Mouse (Mus musculus): ENCODE results near the gene Chsy1. TPM values are rescaled to one million over a fixed set of nuclear protein-coding genes. Genes with fewer than 3 reads are reported as not detected.
"Not testable (repeated sequence)": the region's sequence is repeated elsewhere in the genome, so short reads cannot be mapped to it uniquely, and the experiment has no call there.

Chsy1 gene
- polyA plus RNA-seq, 1 experiment from 2014 or later: 21.1 TPM

DNA sequence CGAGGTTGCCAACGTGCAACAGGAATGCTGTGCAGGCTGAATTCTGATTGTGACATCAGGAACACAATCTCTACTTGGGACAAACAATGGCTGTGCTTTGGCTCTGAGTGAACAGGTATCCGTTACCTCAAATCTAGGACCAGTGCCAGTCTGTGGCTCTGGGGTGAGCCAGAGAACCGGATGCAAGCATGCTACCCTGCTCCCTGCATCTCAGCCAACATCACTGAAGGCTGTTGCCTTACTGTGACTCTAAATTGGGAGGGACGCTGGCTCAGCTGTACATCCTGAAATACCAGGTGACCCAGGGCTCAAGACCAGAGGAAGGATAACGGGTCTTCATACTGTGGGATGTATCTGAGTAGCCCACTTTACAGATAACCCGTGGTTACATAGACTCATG, 70.4 kb downstream of the Chsy1 start:
- H3K27me3 ChIP-seq (ENCODE audit: control insufficient read depth, insufficient read depth, low read length): no peaks in the 10 kb centered on the region
- DNase-seq (ENCODE audit: low spot score): no peak
- no peak overlapping the region for H3K27ac ChIP-seq (ENCODE audit: low read depth, low read length)
- no peak overlapping the region for H3K4me3 ChIP-seq (ENCODE audit: low read depth, low read length)
- H3K9ac ChIP-seq (ENCODE audit: low read length): no peak overlapping the region
- ATAC-seq (ENCODE audit: insufficient read depth, low FRiP score, low TSS enrichment): no peak
- no peaks in the 10 kb centered on the region for H3K36me3 ChIP-seq (ENCODE audit: control insufficient read depth, insufficient read depth, low read length)
- no peaks in the 10 kb centered on the region for H3K4me1 ChIP-seq (ENCODE audit: control insufficient read depth, insufficient read depth, low read length)
- no peaks in the 10 kb centered on the region for H3K9me3 ChIP-seq (ENCODE audit: control insufficient read depth, low read length)
- no peak overlapping the region for H3K4me2 ChIP-seq (ENCODE audit: low read depth)
- WGBS: 88% methylated on average over 7 of the region's 7 CpGs

DNA sequence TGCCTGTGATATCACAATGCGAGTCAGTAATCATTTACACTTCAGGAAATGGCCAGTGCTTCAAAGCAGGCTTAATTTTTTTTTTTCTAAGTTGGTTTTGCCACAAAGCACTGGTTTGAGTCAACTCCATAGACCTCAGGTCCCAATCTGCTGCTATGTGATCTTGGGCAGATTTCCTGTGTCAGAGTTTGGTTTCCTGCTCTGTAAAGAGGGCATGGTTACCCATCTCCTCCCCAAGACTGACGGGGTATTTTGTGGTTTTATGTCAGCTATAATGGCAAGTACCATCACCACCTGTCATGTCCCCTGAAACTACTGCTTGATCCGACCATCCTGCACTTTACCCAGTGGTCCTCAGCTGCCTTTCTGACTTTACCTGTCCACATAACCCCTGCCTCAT, 70.9 kb downstream of the Chsy1 start:
- DNase-seq (ENCODE audit: low spot score) (no peak), ATAC-seq (ENCODE audit: insufficient read depth, low FRiP score, low TSS enrichment) (no peak)
- H3K36me3 ChIP-seq (ENCODE audit: control insufficient read depth, insufficient read depth, low read length): no peaks in the 10 kb centered on the region
- no peak overlapping the region for H3K9ac ChIP-seq (ENCODE audit: low read length)
- no peak overlapping the region for H3K4me3 ChIP-seq (ENCODE audit: low read depth, low read length)
- no peaks in the 10 kb centered on the region for H3K27me3 ChIP-seq (ENCODE audit: control insufficient read depth, insufficient read depth, low read length)
- H3K9me3 ChIP-seq (ENCODE audit: control insufficient read depth, low read length): no peaks in the 10 kb centered on the region
- 87% methylated on average over 3 of the region's 3 CpGs for WGBS
- H3K4me1 ChIP-seq (ENCODE audit: control insufficient read depth, insufficient read depth, low read length): no peaks in the 10 kb centered on the region
- H3K27ac ChIP-seq (ENCODE audit: low read depth, low read length): no peak overlapping the region
- H3K4me2 ChIP-seq (ENCODE audit: low read depth): no peak overlapping the region

DNA sequence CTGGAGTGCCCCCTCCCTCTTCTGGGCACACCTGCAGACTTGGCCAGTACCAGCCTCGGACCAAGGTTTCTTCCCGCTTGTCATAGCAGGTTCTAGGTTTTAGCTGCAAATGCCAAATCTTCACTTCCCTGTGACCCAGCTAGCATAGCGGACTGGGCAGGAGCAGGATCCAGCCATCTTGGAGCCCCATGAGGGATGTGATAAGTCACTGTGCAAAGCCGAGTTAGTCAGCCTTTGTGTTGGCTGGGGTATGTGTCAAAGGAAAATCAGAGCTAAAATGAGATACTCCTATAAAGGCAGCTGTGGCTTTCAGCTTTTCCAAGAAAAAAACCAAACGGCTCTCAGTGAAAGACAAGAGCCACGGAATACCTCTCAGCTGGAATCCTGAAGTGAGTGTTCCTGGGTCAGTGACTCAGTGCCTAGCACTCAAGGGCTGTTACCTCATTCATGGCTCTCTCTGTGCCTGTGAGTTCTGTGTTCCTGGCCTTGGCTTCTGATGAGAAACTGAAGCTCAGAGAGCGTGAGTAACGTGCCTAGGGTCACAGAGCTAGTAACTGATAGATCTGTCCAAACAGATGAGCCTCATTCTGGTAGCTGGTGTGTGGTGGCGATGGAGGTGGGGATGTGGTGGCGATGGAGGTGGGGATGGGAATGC, 71.5 kb downstream of the Chsy1 start:
- 88% methylated on average over 10 of the region's 10 CpGs for WGBS
- no peaks in the 10 kb centered on the region for H3K27me3 ChIP-seq (ENCODE audit: control insufficient read depth, insufficient read depth, low read length)
- DNase-seq (ENCODE audit: low spot score) (no peak), ATAC-seq (ENCODE audit: insufficient read depth, low FRiP score, low TSS enrichment) (no peak)
- no peaks in the 10 kb centered on the region for H3K9me3 ChIP-seq (ENCODE audit: control insufficient read depth, low read length)
- no peak overlapping the region for H3K9ac ChIP-seq (ENCODE audit: low read length)
- H3K4me3 ChIP-seq (ENCODE audit: low read depth, low read length): no peak overlapping the region
- no peak overlapping the region for H3K4me2 ChIP-seq (ENCODE audit: low read depth)
- no peaks in the 10 kb centered on the region for H3K4me1 ChIP-seq (ENCODE audit: control insufficient read depth, insufficient read depth, low read length)
- H3K36me3 ChIP-seq (ENCODE audit: control insufficient read depth, insufficient read depth, low read length): no peaks in the 10 kb centered on the region
- no peak overlapping the region for H3K27ac ChIP-seq (ENCODE audit: low read depth, low read length)

DNA sequence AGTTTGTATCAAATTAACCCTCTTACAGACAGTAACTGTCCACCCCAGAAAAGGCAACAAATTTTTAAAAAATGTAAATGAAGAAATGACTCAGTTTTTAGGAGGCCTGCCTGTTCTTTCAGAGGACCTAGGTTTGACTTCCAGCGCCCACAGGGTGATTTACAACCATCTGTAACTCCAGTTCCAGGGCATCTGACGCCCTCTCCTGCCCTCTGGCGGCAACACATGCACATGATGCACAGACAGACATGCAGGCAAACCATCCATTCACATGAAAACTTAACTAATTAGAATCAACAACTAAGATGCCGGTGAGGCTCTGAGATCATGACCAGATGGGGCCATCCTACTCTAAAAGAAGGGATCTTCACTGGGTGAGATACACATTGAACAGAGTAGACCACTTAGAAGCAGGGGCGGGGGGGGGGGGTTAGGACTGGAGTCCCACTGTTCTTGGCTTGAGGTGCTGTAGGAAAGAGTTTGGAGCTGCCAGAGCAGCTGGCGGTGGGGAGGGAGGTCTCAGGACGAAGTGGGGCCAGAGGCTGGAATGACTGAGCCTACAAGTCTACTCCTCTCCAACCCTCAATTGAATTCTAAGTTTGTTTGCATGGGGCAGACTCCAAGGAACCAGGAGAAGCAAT, 72.9 kb downstream of the Chsy1 start:
- no peak for DNase-seq (ENCODE audit: low spot score)
- WGBS: 83% methylated on average over 7 of the region's 7 CpGs
- Histone ChIP-seq H3K36me3 (ENCODE audit: control insufficient read depth, insufficient read depth, low read length) (no peaks in the 10 kb centered on the region), H3K9ac (ENCODE audit: low read length) (no peak overlapping the region), H3K4me2 (ENCODE audit: low read depth) (no peak overlapping the region), H3K9me3 (ENCODE audit: control insufficient read depth, low read length) (no peaks in the 10 kb centered on the region), H3K27me3 (ENCODE audit: control insufficient read depth, insufficient read depth, low read length) (no peaks in the 10 kb centered on the region), H3K4me3 (ENCODE audit: low read depth, low read length) (no peak overlapping the region), H3K27ac (ENCODE audit: low read depth, low read length) (no peak overlapping the region), H3K4me1 (ENCODE audit: control insufficient read depth, insufficient read depth, low read length) (no peaks in the 10 kb centered on the region)
- no peak for ATAC-seq (ENCODE audit: insufficient read depth, low FRiP score, low TSS enrichment)

DNA sequence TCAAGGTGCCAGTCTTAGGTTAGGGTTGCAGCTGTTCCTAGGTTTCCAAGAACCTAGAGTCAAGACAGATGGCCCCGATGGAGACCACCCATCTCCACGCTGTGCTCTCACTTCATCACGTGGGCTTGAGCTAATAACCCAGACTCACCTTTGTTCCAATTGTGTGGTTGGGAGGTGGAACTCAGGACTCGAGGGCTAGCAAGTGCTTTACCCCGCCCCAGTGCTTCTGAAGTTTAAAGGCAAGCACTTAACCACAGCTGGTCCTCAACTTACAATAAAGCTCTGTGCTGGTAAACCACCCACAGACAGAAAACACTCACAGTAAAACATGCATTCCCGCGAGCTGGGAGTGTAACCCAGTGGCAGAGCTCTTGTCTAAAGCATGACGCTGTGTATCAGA, 74.1 kb downstream of the Chsy1 start:
- no peak for ATAC-seq (ENCODE audit: insufficient read depth, low FRiP score, low TSS enrichment)
- no peak overlapping the region for H3K4me2 ChIP-seq (ENCODE audit: low read depth)
- WGBS: 68% methylated on average over 8 of the region's 8 CpGs

DNA sequence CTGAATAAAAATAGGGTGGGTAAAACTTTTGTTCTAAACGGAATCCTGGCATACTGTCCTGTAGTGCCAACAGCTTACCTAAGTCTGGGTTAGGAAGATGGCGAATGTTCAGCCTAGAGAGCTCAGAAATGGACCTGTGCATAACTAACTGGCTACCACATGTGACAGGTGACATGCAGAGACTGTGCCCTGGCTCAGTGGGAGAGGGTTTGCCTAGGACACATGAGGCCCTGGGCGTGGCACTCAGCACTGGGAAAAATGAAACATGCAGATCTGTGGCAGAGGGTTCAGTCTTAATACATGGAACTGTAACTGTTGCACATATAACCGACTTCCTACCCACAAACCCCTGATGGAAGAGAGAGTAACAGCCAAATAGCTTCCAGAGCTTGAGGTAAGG, 74.7 kb downstream of the Chsy1 start:
- ATAC-seq (ENCODE audit: insufficient read depth, low FRiP score, low TSS enrichment): no peak
- Histone ChIP-seq H3K9ac (ENCODE audit: low read length) (no peak overlapping the region), H3K4me1 (ENCODE audit: control insufficient read depth, insufficient read depth, low read length) (no peaks in the 10 kb centered on the region), H3K4me2 (ENCODE audit: low read depth) (no peak overlapping the region), H3K27me3 (ENCODE audit: control insufficient read depth, insufficient read depth, low read length) (no peaks in the 10 kb centered on the region), H3K36me3 (ENCODE audit: control insufficient read depth, insufficient read depth, low read length) (no peaks in the 10 kb centered on the region), H3K27ac (ENCODE audit: low read depth, low read length) (no peak overlapping the region), H3K4me3 (ENCODE audit: low read depth, low read length) (no peak overlapping the region), H3K9me3 (ENCODE audit: control insufficient read depth, low read length) (no peaks in the 10 kb centered on the region)
- 87% methylated on average over 4 of the region's 4 CpGs for WGBS
- DNase-seq (ENCODE audit: low spot score): no peak

More for the DNA sequence above, 74.1 kb downstream of the Chsy1 start:
- no peaks in the 10 kb centered on the region for H3K9me3 ChIP-seq (ENCODE audit: control insufficient read depth, low read length)
- H3K4me1 ChIP-seq (ENCODE audit: control insufficient read depth, insufficient read depth, low read length): no peaks in the 10 kb centered on the region
- no peak overlapping the region for H3K9ac ChIP-seq (ENCODE audit: low read length)
- H3K36me3 ChIP-seq (ENCODE audit: control insufficient read depth, insufficient read depth, low read length): no peaks in the 10 kb centered on the region
- no peaks in the 10 kb centered on the region for H3K27me3 ChIP-seq (ENCODE audit: control insufficient read depth, insufficient read depth, low read length)
- H3K4me3 ChIP-seq (ENCODE audit: low read depth, low read length): no peak overlapping the region
- no peak for DNase-seq (ENCODE audit: low spot score)
- H3K27ac ChIP-seq (ENCODE audit: low read depth, low read length): no peak overlapping the region

DNA sequence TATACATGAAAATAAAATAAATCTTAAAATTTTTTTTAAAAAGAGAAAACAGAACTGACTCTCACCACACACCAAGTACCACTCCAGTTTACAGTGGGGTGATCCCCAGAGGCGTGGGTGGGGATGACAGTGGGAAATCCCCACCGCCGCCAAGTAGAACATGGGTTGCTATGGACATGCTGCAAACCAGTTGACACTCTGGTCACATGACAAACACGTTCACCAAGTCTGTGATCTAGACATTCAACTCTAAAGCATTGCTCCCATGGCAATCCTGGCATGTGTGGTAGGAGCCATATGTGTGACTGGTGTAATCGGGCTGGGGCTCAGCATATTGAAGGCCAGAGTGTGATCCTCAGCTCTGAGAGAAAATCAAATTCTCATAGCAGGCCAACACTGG, 76.1 kb downstream of the Chsy1 start:
- no peak overlapping the region for H3K27ac ChIP-seq (ENCODE audit: low read depth, low read length)
- H3K27me3 ChIP-seq (ENCODE audit: control insufficient read depth, insufficient read depth, low read length): no peaks in the 10 kb centered on the region
- DNase-seq (ENCODE audit: low spot score): no peak
- ATAC-seq (ENCODE audit: insufficient read depth, low FRiP score, low TSS enrichment): no peak
- H3K9ac ChIP-seq (ENCODE audit: low read length): no peak overlapping the region
- no peaks in the 10 kb centered on the region for H3K9me3 ChIP-seq (ENCODE audit: control insufficient read depth, low read length)
- WGBS: 95% methylated on average over 5 of the region's 5 CpGs
- no peaks in the 10 kb centered on the region for H3K36me3 ChIP-seq (ENCODE audit: control insufficient read depth, insufficient read depth, low read length)
- no peaks in the 10 kb centered on the region for H3K4me1 ChIP-seq (ENCODE audit: control insufficient read depth, insufficient read depth, low read length)
- H3K4me2 ChIP-seq (ENCODE audit: low read depth): no peak overlapping the region
- H3K4me3 ChIP-seq (ENCODE audit: low read depth, low read length): no peak overlapping the region

DNA sequence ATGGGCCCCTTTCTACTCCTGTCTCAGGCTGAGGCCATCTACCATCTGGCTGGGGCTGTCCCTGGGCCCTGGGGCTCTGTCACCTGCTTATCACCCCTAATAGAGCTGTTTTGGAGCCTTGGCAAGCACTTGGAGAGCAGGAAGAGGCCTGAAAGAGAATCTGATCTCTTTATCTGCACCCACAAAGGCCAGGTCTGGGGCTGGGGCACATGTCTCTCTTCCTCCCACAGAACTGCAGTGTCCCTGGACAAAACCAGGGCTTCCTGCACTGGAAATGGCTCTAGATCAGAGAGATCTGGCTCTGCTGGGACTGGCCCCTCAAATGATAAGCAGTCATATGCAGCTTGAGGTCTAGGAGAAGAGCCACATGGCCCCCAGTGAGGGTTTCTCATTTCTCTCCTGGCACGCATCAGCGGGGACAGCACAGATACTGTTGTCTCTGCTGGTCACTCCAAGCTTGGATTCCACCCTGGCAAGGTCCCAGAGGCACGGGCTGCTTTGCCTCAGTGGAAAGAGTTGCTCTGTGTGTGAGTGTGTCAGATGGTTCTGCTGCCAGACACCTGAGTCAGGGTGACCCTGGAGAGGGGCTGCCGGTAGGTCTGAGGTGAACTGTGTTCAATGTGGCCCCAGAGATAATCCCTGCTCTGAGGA, 78.4 kb downstream of the Chsy1 start:
- H3K4me1 ChIP-seq (ENCODE audit: control insufficient read depth, insufficient read depth, low read length): no peaks in the 10 kb centered on the region
- H3K27ac ChIP-seq (ENCODE audit: low read depth, low read length): 0 out of 2 replicates have a peak overlapping the region, but pooled peaks have one; percentile 8
- WGBS: 86% methylated on average over 4 of the region's 4 CpGs
- DNase-seq (ENCODE audit: low spot score): no peak
- no peaks in the 10 kb centered on the region for H3K36me3 ChIP-seq (ENCODE audit: control insufficient read depth, insufficient read depth, low read length)
- ATAC-seq (ENCODE audit: insufficient read depth, low FRiP score, low TSS enrichment): no peak
- no peak overlapping the region for H3K9ac ChIP-seq (ENCODE audit: low read length)
- H3K4me2 ChIP-seq (ENCODE audit: low read depth): no peak overlapping the region
- H3K9me3 ChIP-seq (ENCODE audit: control insufficient read depth, low read length): no peaks in the 10 kb centered on the region
- H3K27me3 ChIP-seq (ENCODE audit: control insufficient read depth, insufficient read depth, low read length): no peaks in the 10 kb centered on the region
- no peak overlapping the region for H3K4me3 ChIP-seq (ENCODE audit: low read depth, low read length)

DNA sequence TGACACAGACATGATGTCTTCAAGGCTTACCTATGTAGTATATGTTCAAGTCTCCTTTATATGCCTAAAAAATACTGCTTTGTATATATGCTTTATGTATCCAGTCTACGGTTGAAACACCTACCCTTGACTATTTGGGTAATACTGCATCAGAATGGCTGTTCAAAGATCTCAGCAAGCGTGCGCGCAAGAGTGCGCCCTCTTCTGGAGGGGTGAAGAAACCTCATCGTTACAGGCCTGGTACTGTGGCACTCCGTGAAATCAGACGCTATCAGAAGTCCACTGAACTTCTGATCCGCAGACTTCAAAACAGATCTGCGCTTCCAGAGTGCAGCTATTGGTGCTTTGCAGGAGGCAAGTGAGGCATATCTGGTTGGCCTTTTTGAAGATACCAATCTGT, 81.1 kb downstream of the Chsy1 start:
- not testable (repeated sequence) for H3K36me3 ChIP-seq (ENCODE audit: control insufficient read depth, insufficient read depth, low read length); H3K4me2 ChIP-seq (ENCODE audit: low read depth); H3K27ac ChIP-seq (ENCODE audit: low read depth, low read length); H3K4me1 ChIP-seq (ENCODE audit: control insufficient read depth, insufficient read depth, low read length); H3K9ac ChIP-seq (ENCODE audit: low read length); ATAC-seq (ENCODE audit: insufficient read depth, low FRiP score, low TSS enrichment); DNase-seq (ENCODE audit: low spot score); H3K4me3 ChIP-seq (ENCODE audit: low read depth, low read length); H3K9me3 ChIP-seq (ENCODE audit: control insufficient read depth, low read length); H3K27me3 ChIP-seq (ENCODE audit: control insufficient read depth, insufficient read depth, low read length)
- 91% methylated on average over 10 of the region's 10 CpGs for WGBS

Measured in neural tube, embryonic 11.5 days (tissue).